Mouse (Mus musculus): Measurements from ENCODE around the gene Tldc2.
A peak's percentile ranks its signal among the peaks of the same experiment; 100 is the strongest.

The Tldc2 gene

DNA sequence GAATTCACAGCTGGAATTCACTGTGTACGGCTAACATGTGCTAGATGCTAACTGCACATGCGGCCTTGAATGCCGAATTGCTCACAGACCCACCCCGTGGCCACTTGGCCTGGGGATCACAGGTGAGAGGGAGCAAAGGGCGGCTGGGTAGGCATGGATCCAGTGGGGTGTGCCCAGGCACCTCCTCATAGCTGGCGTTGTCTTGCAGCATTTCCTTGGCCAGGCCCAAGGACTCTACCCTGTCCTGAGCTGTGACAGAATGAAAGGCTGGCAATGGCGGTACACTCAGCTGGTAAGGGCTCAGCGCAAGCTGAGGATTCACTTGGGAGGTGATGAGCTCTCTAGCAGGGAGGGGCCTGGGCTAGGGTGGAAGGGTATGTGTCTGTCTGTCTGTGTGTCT is at the start of gene Tldc2:
TSS of gene Tldc2 (plus strand) at position 260 of the 400 bp plus-strand sequence.
- no peak for DNase-seq (ENCODE audit: low spot score)

DNA sequence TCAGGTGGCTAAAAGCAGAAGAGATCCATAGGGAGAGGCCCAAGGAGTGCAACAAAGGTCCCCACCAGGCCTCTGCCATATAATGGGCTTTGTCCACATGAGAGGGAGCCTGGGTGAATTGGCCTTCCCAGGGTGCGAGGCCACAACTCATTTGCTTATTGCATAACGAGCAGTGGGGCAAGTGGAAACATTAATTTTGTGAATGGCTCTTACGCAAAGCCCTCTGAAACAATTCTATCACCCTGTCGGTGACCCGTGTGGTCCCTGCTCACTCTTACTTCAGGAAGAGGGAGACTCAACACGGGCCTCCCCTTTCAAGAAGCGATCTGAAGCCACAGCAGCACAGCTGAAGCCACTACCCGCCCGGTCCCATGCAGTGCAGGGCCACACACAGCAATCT is 49.6 kb upstream of the Tldc2 start:
- no peak for DNase-seq (ENCODE audit: low spot score)

- no peak for DNase-seq (ENCODE audit: low spot score)
These were observed 46.8 kb upstream of the Tldc2 start for GRCm38 (mm10) chr2:157039900-157040648.

- DNase-seq (ENCODE audit: low spot score): no peak
These were observed 46.2 kb upstream of the Tldc2 start for GRCm38 (mm10) chr2:157040649-157041046.

DNA sequence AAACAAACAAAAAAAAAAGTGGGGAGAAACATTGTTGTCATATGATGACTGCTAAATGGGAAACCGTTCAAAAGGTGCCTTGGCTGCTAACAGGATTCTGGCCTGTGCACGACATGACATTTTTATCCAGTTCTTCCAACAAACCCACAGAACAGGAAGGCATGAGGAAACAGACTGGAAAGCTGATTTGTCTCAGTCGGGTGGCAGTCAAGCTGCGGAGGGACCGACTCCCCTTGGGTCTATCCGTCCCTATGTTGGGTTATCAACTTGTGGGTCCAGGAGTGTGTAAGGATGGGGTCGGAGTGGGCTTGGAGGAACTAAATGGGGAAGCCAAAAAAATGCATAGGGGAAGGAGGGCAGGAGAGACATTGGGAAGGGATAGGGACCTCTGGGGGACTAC is 45.4 kb upstream of the Tldc2 start:
- DNase-seq (ENCODE audit: low spot score): no peak

DNA sequence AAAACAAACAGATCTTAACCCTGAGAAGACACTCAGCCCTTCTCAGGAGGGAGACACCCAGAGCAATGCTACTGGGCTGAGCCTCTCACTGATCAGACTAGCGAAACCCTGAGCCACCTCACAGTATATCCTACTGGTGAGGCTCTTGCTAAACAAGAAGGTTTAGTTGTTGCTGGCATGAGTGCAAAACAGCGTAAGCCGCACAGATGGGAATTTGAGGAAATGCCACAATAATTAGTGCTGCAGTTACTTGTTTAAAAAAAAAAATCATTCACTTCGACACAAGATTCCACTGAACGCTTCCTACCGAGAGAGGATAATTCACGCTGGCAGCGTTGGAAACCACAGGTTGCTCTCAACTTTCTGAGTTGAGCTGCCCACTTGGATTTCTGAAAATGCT is 43.3 kb upstream of the Tldc2 start:
- no peak for DNase-seq (ENCODE audit: low spot score)

- DNase-seq (ENCODE audit: low spot score): peak; percentile 19
These were observed 42.9 kb upstream of the Tldc2 start for GRCm38 (mm10) chr2:157043987-157044386.

GRCm38 (mm10) chr2:157045932-157046331 is 40.9 kb upstream of the Tldc2 start:
- no peak for DNase-seq (ENCODE audit: low spot score)

DNA sequence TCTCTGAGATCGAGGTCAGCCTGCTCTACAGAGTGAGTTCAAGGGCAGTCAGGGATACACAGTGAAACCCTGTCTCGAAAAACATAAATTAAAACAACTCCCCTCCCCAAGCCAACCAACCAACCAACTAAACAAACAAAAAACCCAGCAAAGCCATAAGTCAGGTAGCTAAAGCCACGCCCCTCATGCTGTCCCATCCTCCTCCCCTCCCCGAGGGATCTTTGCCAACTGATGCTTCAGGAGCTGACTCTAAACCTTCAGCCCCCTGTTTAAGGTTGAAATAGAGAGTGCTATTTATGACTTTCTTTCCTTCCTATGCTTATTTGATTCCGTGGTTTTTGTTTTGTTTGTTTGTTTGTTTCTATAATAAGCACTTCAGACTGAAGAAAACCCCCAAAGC is 39.9 kb upstream of the Tldc2 start:
- DNase-seq (ENCODE audit: low spot score): no peak

GRCm38 (mm10) chr2:157048395-157049181 is 38.3 kb upstream of the Tldc2 start:
- no peak for DNase-seq (ENCODE audit: low spot score)

- DNase-seq (ENCODE audit: low spot score): no peak
These were observed 37.0 kb upstream of the Tldc2 start for GRCm38 (mm10) chr2:157049831-157050243.

DNA sequence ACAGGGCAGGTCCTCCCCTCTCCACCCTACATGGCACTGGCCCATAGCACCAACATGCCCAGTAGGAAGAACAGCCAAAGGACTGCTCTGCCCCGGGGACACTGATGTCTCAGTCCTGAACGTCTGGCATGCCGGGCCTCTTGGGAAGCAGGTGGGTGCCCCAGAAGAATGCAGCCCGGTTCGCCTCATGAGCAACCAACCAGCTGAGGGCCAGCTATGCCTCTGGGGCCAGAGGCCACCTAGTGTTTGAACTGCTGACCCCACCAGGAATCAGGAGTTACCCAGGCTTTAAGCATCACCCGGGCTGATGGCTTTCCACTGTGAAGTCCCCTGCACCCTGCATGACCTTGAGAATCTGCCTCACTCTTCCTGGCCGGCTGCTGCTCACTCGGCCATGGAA is 34.4 kb upstream of the Tldc2 start:
- DNase-seq (ENCODE audit: low spot score): no peak

- DNase-seq (ENCODE audit: low spot score): no peak
These were observed 33.7 kb upstream of the Tldc2 start for GRCm38 (mm10) chr2:157053124-157053523.

DNA sequence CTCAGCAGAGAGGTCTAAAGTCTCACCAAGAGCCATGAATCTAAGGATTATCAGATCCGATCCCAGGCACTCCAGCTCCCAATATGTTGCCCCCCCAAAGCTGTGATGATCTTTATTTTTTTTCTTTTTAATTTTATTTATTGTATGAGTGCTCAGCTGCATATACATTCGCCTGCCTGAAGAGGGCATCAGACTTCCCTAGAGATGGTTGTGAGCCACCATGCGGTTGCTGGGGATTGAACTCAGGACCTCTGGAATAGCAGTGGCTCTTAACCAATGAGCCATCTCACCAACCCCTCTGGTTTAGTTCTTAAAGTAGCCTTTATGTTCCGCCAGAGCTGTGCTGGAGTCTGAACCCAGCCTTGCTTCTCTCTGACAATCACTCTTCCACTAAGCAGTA is 33.1 kb upstream of the Tldc2 start:
- DNase-seq (ENCODE audit: low spot score): no peak

DNA sequence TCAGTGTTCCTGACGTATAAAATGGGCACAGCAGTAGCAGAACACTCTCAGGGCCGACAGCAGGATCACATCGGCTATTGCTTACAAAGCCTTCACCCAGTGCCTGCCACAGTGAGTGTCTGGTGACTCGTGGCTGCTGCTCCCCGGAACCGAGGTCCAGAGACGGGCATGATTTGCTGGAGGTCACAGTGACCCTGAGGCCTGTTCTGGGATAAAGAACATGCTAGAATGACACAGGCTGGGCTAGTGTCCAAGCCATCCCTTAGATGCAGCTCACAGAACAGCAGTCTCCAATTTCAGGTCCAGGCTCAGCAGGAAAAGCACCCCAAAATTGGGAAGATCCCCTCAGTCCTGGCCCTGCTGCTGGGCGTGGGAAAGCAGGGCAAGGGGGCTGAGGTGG is 32.6 kb upstream of the Tldc2 start:
- DNase-seq (ENCODE audit: low spot score): no peak

DNA sequence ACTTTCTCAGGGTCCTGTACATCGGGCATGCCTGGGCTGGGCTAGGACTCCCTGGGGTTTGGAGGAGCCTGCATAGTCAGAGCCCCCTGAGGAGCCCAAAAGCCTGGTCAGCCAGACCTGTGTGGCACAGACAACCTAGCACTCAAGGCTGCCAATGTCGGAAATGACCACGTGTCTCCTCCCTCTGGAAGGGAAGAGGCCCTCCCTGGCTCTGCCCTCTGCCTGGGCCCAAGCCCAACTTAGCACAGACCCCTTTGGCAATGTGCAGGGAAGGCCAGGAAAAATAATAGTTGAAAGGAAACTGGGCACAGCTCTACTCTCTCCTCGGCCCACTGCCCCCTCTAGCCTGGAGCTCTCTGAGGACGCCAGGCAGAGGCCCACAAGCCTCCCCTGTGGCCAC is 32.0 kb upstream of the Tldc2 start:
- no peak for DNase-seq (ENCODE audit: low spot score)

- no peak for DNase-seq (ENCODE audit: low spot score)
These were observed 31.1 kb upstream of the Tldc2 start for GRCm38 (mm10) chr2:157055721-157056120.

- DNase-seq (ENCODE audit: low spot score): no peak
These were observed 29.7 kb upstream of the Tldc2 start for GRCm38 (mm10) chr2:157057186-157057585.

DNA sequence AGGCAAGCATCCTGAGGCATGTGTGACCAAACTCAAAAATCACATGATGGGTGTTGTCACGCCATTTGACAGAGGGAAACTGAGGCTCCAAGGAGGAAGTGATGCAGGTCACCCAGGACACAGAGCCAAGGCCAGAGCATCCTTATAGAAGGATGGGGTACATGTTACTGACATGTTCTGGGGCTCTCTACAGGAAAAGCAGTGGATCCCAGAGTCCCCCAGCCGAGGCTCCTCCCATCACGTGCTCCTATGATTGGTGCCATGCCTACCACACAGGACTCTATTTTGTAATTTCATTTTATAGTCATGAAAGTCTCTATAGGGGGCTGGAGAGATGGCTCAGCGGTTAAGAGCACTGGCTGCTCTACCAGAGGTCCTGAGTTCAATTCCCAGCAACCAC is 29.1 kb upstream of the Tldc2 start:
- no peak for DNase-seq (ENCODE audit: low spot score)

DNA sequence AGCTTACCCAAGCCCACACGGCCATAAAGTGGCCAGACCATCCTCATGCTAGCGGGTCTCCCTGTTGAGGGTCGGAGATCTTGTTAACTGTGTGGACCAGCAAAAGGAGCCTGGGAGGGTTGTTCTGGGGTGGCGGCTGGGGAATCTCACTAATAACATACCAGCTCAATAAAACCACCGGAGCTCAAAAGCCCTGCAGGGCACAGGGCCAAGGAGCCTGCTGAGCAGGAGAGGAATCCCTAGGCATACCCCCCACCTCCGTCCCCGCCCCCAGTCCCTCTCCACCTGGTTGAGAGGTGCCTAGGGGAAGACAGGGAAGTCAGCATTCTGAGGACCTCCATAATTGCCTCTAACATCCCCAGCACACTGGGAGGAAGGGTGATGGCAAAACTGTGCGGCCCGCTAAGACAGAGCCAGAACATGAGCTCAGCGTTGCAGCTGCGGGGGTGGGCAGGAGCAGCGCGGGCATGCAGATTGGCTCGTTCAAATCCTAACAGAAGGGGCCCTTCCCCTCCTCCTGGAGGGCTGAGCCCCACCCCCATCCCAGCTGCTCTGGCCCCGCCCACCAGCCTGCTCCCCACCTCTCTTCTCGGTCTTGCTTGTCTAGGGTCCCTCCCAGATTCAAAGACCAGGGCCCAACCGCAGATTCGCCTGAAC is 28.4 kb upstream of the Tldc2 start:
- no peak for DNase-seq (ENCODE audit: low spot score)

DNA sequence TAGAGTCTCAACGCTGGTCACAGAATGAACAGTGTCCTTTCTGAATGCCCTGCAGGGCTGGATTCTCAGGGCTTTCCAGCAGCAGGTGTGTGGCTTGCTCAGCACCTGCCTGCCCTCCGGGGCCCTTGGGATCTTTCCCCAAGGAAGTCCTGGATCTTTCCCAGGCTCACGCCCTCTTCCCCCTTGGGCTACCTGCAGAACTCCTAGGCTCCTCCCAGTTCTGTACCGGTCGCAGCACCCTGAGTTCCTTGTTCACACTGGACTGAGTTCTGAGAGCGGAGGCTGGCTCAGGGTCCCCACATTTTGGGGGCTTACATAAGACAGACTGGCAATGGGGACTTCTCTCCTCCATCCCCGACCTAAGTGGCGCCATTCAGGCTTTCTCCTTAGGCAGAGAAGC is 27.7 kb upstream of the Tldc2 start:
- no peak for DNase-seq (ENCODE audit: low spot score)

DNA sequence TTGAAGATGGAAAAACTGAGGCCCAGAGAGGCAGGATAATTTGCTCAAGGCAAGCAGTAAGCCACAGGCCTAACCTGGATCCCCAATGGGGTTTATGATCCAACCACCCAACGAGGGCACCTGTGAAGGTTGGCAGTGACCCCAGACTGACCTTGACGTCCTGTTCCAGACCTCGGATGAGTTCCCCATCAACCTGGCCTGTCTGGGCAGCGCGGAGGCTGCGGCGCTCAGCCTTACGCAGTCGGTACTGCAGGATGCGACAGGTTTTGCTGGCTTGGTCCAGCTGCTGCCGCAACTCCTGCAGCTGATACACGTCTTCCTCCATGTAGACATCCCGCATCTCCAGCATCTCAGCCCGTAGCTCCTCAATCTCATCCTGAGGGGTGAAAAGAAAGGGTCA is 26.8 kb upstream of the Tldc2 start:
- DNase-seq (ENCODE audit: low spot score): no peak
